Mouse (Mus musculus) E14TG2a.4 (cell line): Measurements from ENCODE around the gene Rps29.

Experiments
- H3K27me3 ChIP-seq: 2 replicates; pipeline ENCODE4 v1.6.1; 2014; ENCODE audit warnings: low read length, control low read depth; ENCODE audit not compliant: insufficient read depth
- H3K36me3 ChIP-seq: 2 replicates; pipeline ENCODE4 v1.6.1; 2014; ENCODE audit warnings: low read length, control low read depth; ENCODE audit not compliant: insufficient read depth
- H3K4me1 ChIP-seq: replicated peaks from 2 replicates; pipeline ENCODE4 v1.6.1; 2014; ENCODE audit warnings: low read depth, low read length, control low read depth
- H3K4me3 ChIP-seq: replicated peaks from 2 replicates; pipeline ENCODE4 v1.5.1; 2014; ENCODE audit warnings: mild to moderate bottlenecking, low read length
- H3K9me3 ChIP-seq: 2 replicates; pipeline ENCODE4 v1.6.1; 2014; ENCODE audit warnings: low read length, control low read depth
- CTCF ChIP-seq: conservative IDR thresholded peaks from 2 replicates; pipeline ENCODE4 v1.5.1; 2014; ENCODE audit warnings: low read length
- NANOG ChIP-seq: IDR thresholded peaks from 2 replicates; pipeline ENCODE4 v1.6.1; 2014; ENCODE audit warnings: borderline replicate concordance, low read length, mixed read lengths
- POU5F1 ChIP-seq: IDR thresholded peaks from 2 replicates; pipeline ENCODE4 v1.6.1; 2014; ENCODE audit warnings: low read length, borderline replicate concordance

Gene Rps29

DNA sequence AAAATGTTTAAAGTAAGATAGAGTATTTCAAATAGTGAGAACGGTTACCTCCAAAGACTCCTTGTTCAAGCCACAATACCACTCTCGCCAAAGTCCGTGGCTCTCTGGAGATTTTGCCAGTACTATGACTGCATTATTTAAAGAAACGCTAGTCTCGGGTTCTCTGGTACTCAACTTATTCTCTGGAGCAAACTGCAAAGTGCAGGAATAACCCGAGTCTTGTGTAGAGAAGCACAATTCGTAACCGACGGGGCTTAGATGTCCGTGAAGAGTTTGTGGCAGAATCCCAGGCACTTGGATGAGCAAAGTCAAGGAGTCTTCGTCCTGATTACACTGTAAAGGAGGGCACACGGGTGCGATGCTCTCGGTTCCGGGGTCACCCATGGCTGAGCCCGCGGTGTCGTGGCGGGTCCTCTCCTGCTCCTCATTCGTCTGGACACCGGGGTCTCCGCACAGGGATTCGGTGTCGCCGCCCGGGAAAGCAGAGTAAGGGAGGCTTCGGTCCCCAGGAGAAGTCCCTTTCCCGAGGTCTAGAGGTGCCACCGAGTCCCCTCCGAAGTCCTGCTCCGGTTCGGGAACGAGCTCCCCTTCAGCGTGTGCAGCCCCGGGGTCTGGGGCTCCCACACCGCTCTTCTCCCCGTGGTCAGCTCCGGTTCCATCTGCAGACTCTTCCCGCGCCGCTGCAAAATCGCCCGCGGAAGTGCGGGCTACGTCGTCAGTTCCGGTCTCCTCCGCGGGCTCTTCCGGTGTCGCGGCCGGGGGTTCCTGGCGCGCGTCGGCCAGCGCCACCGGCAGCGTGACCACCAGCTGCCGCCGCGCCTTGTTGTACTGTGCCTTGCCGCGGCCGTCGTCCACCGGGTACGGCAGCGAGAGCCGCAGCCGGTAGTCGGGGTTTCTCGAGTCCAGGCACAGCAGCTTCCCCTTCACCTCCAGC, 37.7 kb upstream of the Rps29 start, which contains the start of gene Gm49383:
Gene Gm49383 (minus strand): TSS at position 661 of the 934 bp plus-strand sequence.
- TF ChIP-seq NANOG = no peak
- TF ChIP-seq CTCF = no peak
- TF ChIP-seq POU5F1 = no peak
- Histone ChIP-seq H3K27me3 (peaks cover 6% of the 10 kb centered on the region; the same call in 1 of the 2 replicates), H3K9me3 (no peaks in the 10 kb centered on the region), H3K4me3 (peak within 1 kb of the TSS; percentile 94), H3K36me3 (peaks cover 36% of the 10 kb centered on the region), H3K4me1 (peaks cover 36% of the 10 kb centered on the region)

DNA sequence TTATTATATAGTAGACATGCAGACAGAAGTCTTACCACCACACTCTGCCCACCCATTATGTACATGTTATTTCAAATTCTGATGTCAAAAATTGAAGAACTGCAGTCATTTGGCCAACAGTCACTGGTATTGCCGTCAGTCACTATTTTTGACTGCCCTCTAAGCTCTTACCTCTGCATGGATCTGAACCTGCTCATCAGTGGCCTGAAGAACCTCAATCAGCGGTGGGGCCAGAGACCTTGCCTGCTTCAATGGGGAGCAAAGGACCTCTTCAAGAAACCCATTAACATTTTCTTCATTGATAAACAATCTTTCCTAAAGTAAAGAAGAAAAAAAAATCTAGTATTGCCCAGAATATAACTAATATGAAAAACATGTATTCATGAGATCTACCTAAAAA, 33.7 kb upstream of the Rps29 start:
- TF ChIP-seq NANOG (no peak), POU5F1 (no peak), CTCF (no peak)
- Histone ChIP-seq H3K4me1 (peaks cover 26% of the 10 kb centered on the region), H3K9me3 (no peaks in the 10 kb centered on the region), H3K27me3 (peaks cover 6% of the 10 kb centered on the region; the same call in 1 of the 2 replicates), H3K4me3 (no peak overlapping the region), H3K36me3 (peaks cover 42% of the 10 kb centered on the region)

DNA sequence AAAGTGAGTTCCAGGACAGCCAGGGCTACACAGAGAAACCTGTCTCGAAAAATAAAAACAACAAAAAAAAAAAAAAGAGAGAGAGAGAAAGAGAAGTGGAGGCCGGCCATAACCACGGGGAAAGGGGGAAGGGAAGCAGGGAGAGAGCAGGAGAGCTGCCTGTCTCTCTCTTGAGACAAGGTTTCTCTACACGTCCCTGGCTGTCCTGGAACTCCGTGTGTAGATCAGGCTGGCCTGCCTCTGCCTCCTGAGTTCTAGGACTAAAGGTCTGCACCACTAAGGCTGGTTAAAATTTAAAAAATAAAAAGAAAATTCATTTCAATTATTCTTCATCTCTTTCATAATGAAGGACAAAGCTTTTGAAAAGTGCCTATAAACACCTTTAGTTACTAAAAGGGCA, 32.4 kb upstream of the Rps29 start:
- TF ChIP-seq NANOG = no peak
- TF ChIP-seq POU5F1 = no peak
- no peak for TF ChIP-seq CTCF
- Histone ChIP-seq H3K4me3 (no peak overlapping the region), H3K9me3 (no peaks in the 10 kb centered on the region), H3K27me3 (peaks cover under 1% of the 10 kb centered on the region; the same call in 1 of the 2 replicates), H3K36me3 (peaks cover 53% of the 10 kb centered on the region), H3K4me1 (peaks cover 37% of the 10 kb centered on the region)

DNA sequence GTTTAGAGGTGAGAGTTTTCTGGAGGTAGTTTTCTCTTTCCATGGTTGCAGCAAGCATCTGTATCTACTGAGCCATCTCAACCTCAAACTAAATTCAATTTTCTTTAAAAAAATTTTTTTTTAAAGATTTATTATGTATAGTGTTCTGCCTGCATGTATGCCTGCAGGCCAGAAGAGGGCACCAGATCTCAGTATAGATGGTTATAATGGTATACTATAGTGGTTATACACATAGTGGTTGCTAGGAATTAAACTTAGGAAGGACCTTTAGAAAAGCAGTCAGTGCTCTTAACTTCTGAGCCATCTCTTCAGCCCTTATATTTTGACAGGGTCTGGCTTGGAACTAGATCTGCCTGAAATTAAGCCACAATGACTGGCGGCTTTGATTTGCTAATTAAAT, 31.5 kb upstream of the Rps29 start:
- peaks cover 58% of the 10 kb centered on the region for H3K36me3 ChIP-seq
- H3K4me1 ChIP-seq = peaks cover 37% of the 10 kb centered on the region
- H3K4me3 ChIP-seq = no peak overlapping the region
- no peaks in the 10 kb centered on the region for H3K9me3 ChIP-seq
- H3K27me3 ChIP-seq = no peaks in the 10 kb centered on the region; the same call in 1 of the 2 replicates
- peak; percentile 39 for TF ChIP-seq CTCF
- TF ChIP-seq NANOG = no peak
- no peak for TF ChIP-seq POU5F1

DNA sequence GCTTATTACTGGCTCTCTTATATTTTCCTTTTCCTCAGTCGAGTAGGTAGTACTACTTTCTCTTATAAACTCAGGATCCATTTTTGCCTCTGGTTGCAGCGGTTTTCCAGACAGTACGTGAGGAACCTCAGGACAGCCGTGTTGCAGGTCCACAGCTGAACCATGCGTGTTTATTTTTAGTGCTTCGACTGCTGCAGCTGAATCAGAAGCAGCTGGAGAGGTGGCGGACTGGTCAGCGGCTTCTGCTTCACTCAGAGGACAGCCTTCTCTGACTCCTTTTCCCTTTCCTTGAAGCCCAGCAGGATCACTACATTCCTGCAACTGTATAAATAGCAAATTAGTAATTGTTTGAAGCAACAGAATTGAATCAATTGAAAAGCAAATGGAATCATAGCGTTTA, 31.1 kb upstream of the Rps29 start:
- Histone ChIP-seq H3K4me3 (no peak overlapping the region), H3K4me1 (peaks cover 38% of the 10 kb centered on the region), H3K36me3 (peaks cover 63% of the 10 kb centered on the region), H3K9me3 (no peaks in the 10 kb centered on the region), H3K27me3 (no peaks in the 10 kb centered on the region; the same call in 1 of the 2 replicates)
- TF ChIP-seq CTCF = no peak
- no peak for TF ChIP-seq POU5F1
- TF ChIP-seq NANOG = no peak

DNA sequence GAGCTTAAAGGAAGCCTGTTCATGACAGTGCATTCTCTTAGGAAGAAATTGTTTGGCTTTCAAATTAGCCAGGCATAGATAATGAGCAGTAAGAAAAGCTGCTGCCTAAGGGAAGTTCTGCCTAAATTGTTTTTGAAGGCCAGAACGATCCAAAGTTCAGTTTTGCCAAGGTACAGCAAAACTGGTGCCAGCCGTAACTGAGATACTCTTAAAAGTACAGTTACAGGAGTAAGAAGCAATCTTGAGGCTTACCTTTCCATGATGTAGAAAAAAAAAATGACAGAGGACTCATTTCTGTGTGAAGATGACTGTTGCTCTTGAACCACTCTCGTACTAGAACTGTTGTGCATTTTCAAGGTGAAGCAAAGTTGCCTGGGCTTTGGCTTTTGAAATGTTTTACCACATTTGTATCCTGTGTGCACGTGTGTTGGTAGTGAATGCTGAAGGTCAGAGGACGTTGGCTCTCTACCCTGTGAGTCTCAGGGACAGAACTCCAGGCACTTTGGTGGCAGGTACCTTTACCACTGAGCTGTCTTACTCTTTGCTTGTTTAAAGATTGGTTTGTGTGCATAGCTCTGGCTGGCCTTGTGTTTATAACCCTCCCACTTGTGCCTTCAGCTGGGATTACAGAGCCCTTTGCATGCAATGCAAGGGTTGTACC, 28.0 kb upstream of the Rps29 start:
- Histone ChIP-seq H3K27me3 (no peaks in the 10 kb centered on the region; the same call in 1 of the 2 replicates), H3K4me1 (peaks cover 48% of the 10 kb centered on the region), H3K9me3 (no peaks in the 10 kb centered on the region), H3K4me3 (no peak overlapping the region), H3K36me3 (peaks cover 65% of the 10 kb centered on the region)
- TF ChIP-seq NANOG (no peak), CTCF (no peak)

DNA sequence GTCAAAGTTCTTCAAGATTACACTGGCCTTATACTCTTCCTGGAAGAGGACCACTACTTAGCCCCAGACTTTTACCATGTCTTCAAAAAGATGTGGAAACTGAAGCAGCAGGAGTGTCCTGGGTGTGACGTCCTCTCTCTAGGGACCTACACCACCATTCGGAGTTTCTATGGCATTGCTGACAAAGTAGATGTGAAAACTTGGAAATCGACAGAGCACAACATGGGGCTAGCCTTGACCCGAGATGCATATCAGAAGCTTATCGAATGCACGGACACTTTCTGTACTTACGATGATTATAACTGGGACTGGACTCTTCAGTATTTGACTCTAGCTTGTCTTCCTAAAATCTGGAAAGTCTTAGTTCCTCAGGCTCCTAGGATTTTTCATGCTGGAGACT, 26.4 kb upstream of the Rps29 start:
- peaks cover 61% of the 10 kb centered on the region for H3K36me3 ChIP-seq
- H3K9me3 ChIP-seq = no peaks in the 10 kb centered on the region
- TF ChIP-seq NANOG (no peak), CTCF (no peak), POU5F1 (no peak)
- no peaks in the 10 kb centered on the region; the same call in 1 of the 2 replicates for H3K27me3 ChIP-seq
- peaks cover 51% of the 10 kb centered on the region for H3K4me1 ChIP-seq
- H3K4me3 ChIP-seq = peak overlapping the region; percentile 98

DNA sequence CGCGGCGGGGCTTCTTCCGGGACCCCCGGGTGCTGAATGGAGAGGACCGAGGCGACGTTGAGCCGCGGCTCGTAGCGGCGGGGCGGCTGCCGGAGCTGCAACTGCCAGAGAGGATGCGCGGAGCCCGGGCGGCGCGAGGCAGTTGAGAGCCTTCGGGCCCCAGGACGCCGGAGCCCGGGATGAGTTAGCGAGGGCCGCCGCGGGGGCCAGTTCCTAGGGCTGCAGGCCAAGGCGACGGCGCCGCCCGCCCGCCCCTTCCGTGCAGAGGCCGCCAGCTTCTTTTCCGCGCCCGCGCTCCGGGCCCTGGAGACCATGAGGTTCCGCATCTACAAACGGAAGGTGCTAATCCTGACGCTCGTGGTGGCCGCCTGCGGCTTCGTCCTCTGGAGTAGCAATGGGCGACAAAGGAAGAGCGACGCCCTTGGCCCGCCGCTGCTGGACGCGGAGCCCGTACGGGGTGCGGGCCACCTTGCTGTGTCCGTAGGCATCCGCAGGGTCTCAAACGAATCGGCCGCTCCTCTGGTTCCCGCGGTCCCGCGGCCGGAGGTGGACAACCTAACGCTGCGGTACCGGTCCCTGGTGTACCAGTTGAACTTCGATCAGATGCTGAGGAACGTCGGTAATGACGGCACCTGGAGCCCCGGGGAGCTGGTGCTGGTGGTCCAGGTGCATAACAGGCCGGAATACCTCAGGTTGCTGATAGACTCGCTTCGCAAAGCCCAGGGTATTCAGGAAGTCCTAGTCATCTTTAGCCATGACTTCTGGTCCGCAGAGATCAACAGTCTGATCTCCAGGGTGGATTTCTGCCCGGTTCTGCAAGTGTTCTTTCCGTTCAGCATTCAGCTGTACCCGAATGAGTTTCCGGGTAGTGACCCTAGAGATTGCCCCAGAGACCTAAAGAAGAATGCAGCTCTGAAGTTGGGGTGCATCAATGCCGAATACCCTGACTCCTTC, 25.6 kb upstream of the Rps29 start:
- H3K27me3 ChIP-seq = no peaks in the 10 kb centered on the region; the same call in 1 of the 2 replicates
- peaks cover 54% of the 10 kb centered on the region for H3K36me3 ChIP-seq
- TF ChIP-seq POU5F1 (no peak), CTCF (no peak), NANOG (no peak)
- peak overlapping the region; percentile 98 for H3K4me3 ChIP-seq
- H3K4me1 ChIP-seq = peaks cover 58% of the 10 kb centered on the region
- no peaks in the 10 kb centered on the region for H3K9me3 ChIP-seq
